Mouse (Mus musculus): ENCODE measurements around the gene Trmt44. TPM values are rescaled to one million over a fixed set of nuclear protein-coding genes. Genes with fewer than 3 reads are reported as not detected.

Gene Trmt44
- polyA plus RNA-seq, 1 experiment: 6.7 TPM

GRCm38 (mm10) chr5:35552838-35553539, 21.9 kb downstream of the Trmt44 start:
- Histone ChIP-seq H3K4me3 (ENCODE audit: insufficient read depth, low read length) (no peak overlapping the region), H3K27ac (ENCODE audit: insufficient read depth, low read length) (no peak overlapping the region), H3K4me1 (ENCODE audit: control insufficient read depth, insufficient read depth, low read length) (no peaks in the 10 kb centered on the region)
- TF ChIP-seq POLR2A (IDR thresholded peaks at IDR 0.05; ENCODE audit: extremely low read depth, insufficient read depth, low read length) (0 out of 2 replicates have a peak, but pooled peaks have one; percentile 0), CTCF (IDR thresholded peaks at IDR 0.05; ENCODE audit: extremely low read depth, insufficient read depth, low read length) (no peak)

- H3K4me3 ChIP-seq (ENCODE audit: insufficient read depth, low read length): no peak overlapping the region
- no peak for TF ChIP-seq CTCF (IDR thresholded peaks at IDR 0.05; ENCODE audit: extremely low read depth, insufficient read depth, low read length)
- TF ChIP-seq POLR2A (IDR thresholded peaks at IDR 0.05; ENCODE audit: extremely low read depth, insufficient read depth, low read length): 0 out of 2 replicates have a peak, but pooled peaks have one; percentile 24
- H3K27ac ChIP-seq (ENCODE audit: insufficient read depth, low read length): no peak overlapping the region
- no peaks in the 10 kb centered on the region for H3K4me1 ChIP-seq (ENCODE audit: control insufficient read depth, insufficient read depth, low read length)
These were observed 22.7 kb downstream of the Trmt44 start for GRCm38 (mm10) chr5:35551855-35552837.

GRCm38 (mm10) chr5:35546127-35546526, 28.7 kb downstream of the Trmt44 start:
- H3K4me3 ChIP-seq (ENCODE audit: insufficient read depth, low read length): no peak overlapping the region
- no peaks in the 10 kb centered on the region for H3K4me1 ChIP-seq (ENCODE audit: control insufficient read depth, insufficient read depth, low read length)
- TF ChIP-seq CTCF (IDR thresholded peaks at IDR 0.05; ENCODE audit: extremely low read depth, insufficient read depth, low read length) (no peak), POLR2A (IDR thresholded peaks at IDR 0.05; ENCODE audit: extremely low read depth, insufficient read depth, low read length) (no peak)
- no peak overlapping the region for H3K27ac ChIP-seq (ENCODE audit: insufficient read depth, low read length)

GRCm38 (mm10) chr5:35541059-35541790, 33.6 kb downstream of the Trmt44 start:
- no peak overlapping the region for H3K27ac ChIP-seq (ENCODE audit: insufficient read depth, low read length)
- TF ChIP-seq POLR2A (IDR thresholded peaks at IDR 0.05; ENCODE audit: extremely low read depth, insufficient read depth, low read length): no peak
- TF ChIP-seq CTCF (IDR thresholded peaks at IDR 0.05; ENCODE audit: extremely low read depth, insufficient read depth, low read length): no peak
- no peak overlapping the region for H3K4me3 ChIP-seq (ENCODE audit: insufficient read depth, low read length)
- no peaks in the 10 kb centered on the region for H3K4me1 ChIP-seq (ENCODE audit: control insufficient read depth, insufficient read depth, low read length)

GRCm38 (mm10) chr5:35540555-35540954, 34.3 kb downstream of the Trmt44 start:
- TF ChIP-seq POLR2A (IDR thresholded peaks at IDR 0.05; ENCODE audit: extremely low read depth, insufficient read depth, low read length) (no peak), CTCF (IDR thresholded peaks at IDR 0.05; ENCODE audit: extremely low read depth, insufficient read depth, low read length) (no peak)
- Histone ChIP-seq H3K4me1 (ENCODE audit: control insufficient read depth, insufficient read depth, low read length) (no peaks in the 10 kb centered on the region), H3K4me3 (ENCODE audit: insufficient read depth, low read length) (no peak overlapping the region), H3K27ac (ENCODE audit: insufficient read depth, low read length) (no peak overlapping the region)

- Histone ChIP-seq H3K27ac (ENCODE audit: insufficient read depth, low read length) (no peak overlapping the region), H3K4me3 (ENCODE audit: insufficient read depth, low read length) (no peak overlapping the region), H3K4me1 (ENCODE audit: control insufficient read depth, insufficient read depth, low read length) (no peaks in the 10 kb centered on the region)
- TF ChIP-seq CTCF (IDR thresholded peaks at IDR 0.05; ENCODE audit: extremely low read depth, insufficient read depth, low read length) (no peak), POLR2A (IDR thresholded peaks at IDR 0.05; ENCODE audit: extremely low read depth, insufficient read depth, low read length) (no peak)
These were observed 35.3 kb downstream of the Trmt44 start for GRCm38 (mm10) chr5:35539576-35539975.

GRCm38 (mm10) chr5:35538022-35538421, 36.8 kb downstream of the Trmt44 start:
- Histone ChIP-seq H3K4me3 (ENCODE audit: insufficient read depth, low read length) (no peak overlapping the region), H3K27ac (ENCODE audit: insufficient read depth, low read length) (no peak overlapping the region), H3K4me1 (ENCODE audit: control insufficient read depth, insufficient read depth, low read length) (no peaks in the 10 kb centered on the region)
- TF ChIP-seq POLR2A (IDR thresholded peaks at IDR 0.05; ENCODE audit: extremely low read depth, insufficient read depth, low read length) (no peak), CTCF (IDR thresholded peaks at IDR 0.05; ENCODE audit: extremely low read depth, insufficient read depth, low read length) (no peak)

GRCm38 (mm10) chr5:35537474-35537873, 37.4 kb downstream of the Trmt44 start:
- TF ChIP-seq CTCF (IDR thresholded peaks at IDR 0.05; ENCODE audit: extremely low read depth, insufficient read depth, low read length): no peak
- H3K4me1 ChIP-seq (ENCODE audit: control insufficient read depth, insufficient read depth, low read length): no peaks in the 10 kb centered on the region
- H3K4me3 ChIP-seq (ENCODE audit: insufficient read depth, low read length): no peak overlapping the region
- H3K27ac ChIP-seq (ENCODE audit: insufficient read depth, low read length): no peak overlapping the region

GRCm38 (mm10) chr5:35536271-35536670, 38.6 kb downstream of the Trmt44 start:
- H3K4me1 ChIP-seq (ENCODE audit: control insufficient read depth, insufficient read depth, low read length): no peaks in the 10 kb centered on the region
- no peak for TF ChIP-seq POLR2A (IDR thresholded peaks at IDR 0.05; ENCODE audit: extremely low read depth, insufficient read depth, low read length)
- TF ChIP-seq CTCF (IDR thresholded peaks at IDR 0.05; ENCODE audit: extremely low read depth, insufficient read depth, low read length): 0 out of 2 replicates have a peak, but pooled peaks have one; percentile 6

More at GRCm38 (mm10) chr5:35536271-35536670, 38.6 kb downstream of the Trmt44 start:
- no peak overlapping the region for H3K4me3 ChIP-seq (ENCODE audit: insufficient read depth, low read length)
- H3K27ac ChIP-seq (ENCODE audit: insufficient read depth, low read length): no peak overlapping the region
